Mouse (Mus musculus): ENCODE data around the gene Aurkb. TPM values are rescaled to one million over a fixed set of nuclear protein-coding genes. Genes with fewer than 3 reads are reported as not detected.
A peak's percentile ranks its signal among the peaks of the same experiment; 100 is the strongest.

Gene Aurkb
- polyA plus RNA-seq, 1 experiment from 2014 or later, result 64.3 TPM

DNA sequence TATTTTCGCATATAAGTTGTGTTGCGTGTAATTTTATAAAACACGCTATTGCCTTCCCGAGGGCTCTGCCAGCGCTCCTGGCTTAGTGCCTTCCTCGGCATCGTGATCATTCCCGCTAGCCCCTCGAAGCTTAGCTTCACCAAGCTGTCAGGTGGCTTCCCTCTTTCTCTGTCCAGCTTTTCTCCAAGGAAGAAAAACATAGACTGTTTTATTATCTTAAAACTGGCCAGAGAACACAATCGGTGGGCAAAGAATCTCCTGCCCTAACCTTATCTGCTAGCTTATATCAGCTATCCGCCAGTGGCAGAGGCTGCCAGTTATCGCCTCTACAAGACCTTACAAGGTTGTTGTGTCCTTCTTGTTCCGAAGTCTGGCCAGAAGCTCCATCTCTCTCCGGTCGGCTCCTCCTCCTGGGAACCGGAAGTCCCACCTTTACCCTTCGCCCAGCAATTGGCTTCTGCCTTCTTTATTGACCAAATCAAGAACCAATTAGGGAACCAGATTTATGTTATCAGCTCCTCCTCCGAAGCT lies 33.3 kb upstream of the Aurkb start:
- Histone ChIP-seq H3K4me2 (peak overlapping the region; percentile 77), H3K9ac (peak overlapping the region; percentile 54), H3K27me3 (no peaks in the 10 kb centered on the region), H3K4me3 (peak overlapping the region; percentile 53), H3K9me3 (replicated peaks) (no peaks in the 10 kb centered on the region), H3K4me1 (replicated peaks) (peaks cover 32% of the 10 kb centered on the region), H3K27ac (peak overlapping the region; percentile 91), H3K36me3 (no peaks in the 10 kb centered on the region)
- peak; percentile 79 for ATAC-seq (replicated peaks; ENCODE audit: insufficient number of reproducible peaks, insufficient read depth, low FRiP score, low read depth)
- under 1% methylated on average over 18 of the region's 18 CpGs for WGBS

DNA sequence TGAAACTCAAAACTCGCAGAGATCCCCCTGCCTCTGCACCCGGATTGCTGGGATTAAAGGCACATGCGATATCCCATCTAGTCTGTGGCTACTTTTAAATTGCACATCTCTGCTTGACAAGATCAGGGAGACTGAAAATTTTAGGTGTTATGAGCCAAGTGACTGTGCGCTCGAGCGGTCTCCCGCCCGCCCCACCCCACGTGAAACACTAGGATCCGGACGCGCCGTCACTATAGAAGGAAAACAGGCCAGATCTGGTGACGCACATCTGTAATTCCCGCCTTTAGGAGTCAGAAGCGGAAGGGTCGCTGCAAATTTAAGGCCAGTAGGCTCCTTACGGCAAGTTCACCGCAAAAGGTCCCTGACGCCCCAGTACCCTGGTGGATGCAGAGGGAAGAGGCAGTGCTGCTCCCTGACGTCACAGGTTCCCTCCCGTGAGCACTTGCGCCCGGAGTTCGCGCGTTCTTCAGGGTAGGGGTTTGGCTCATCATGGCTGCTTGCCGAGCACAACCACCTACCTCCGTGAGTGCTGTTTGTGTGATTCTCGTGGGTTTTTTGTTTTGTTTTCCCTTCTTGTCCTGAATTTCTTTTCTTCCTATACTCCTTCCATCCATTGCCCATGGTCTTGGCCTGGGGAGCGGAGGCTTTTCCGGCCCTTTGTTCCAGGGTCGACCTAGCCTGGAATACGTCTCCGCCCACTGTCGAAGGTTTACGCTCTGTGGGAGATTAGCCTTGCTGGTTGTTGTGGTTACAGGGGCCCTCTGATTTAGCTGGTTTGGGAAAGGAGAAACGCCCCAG lies 29.6 kb upstream of the Aurkb start, which contains the start of gene Ctc1:
Gene Ctc1, plus strand, starts transcription at position 268 of the 798 bp plus-strand sequence.
- 2% methylated on average over 38 of the region's 38 CpGs for WGBS
- Histone ChIP-seq H3K4me3 (peak within 1 kb of the TSS; percentile 63), H3K27ac (peak within 1 kb of the TSS; percentile 94), H3K4me2 (peak within 1 kb of the TSS; percentile 67), H3K4me1 (replicated peaks) (peaks cover 22% of the 10 kb centered on the region), H3K9me3 (replicated peaks) (no peaks in the 10 kb centered on the region), H3K9ac (peak within 1 kb of the TSS; percentile 65), H3K27me3 (no peaks in the 10 kb centered on the region), H3K36me3 (peaks cover 2% of the 10 kb centered on the region; the same call in 1 of the 2 replicates)
- peak; percentile 92 for ATAC-seq (replicated peaks; ENCODE audit: insufficient number of reproducible peaks, insufficient read depth, low FRiP score, low read depth)

DNA sequence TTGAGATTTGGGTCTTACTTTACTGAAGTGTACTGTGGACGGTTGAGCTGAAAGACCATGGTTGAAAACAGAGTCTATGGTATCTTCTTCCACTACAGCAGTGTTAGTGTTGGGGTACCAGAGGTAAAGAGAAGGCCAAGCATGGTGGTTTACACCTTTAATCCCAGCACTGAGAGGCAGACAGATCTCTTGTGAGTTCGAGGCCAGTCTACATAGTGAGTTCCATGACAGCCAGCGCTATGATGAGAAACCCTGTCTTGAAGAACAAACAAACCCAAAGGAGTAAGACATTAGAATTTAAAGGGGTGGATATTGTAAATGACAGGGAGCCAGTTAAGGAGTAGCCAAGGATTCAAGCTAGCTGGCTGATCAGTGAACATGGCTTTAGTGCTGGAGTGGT lies 28.7 kb upstream of the Aurkb start:
- Histone ChIP-seq H3K9me3 (replicated peaks) (no peaks in the 10 kb centered on the region), H3K27ac (peak overlapping the region; percentile 94; the same call in 1 of the 2 replicates), H3K4me2 (peak overlapping the region; percentile 67), H3K36me3 (peaks cover 6% of the 10 kb centered on the region), H3K4me1 (replicated peaks) (peaks cover 15% of the 10 kb centered on the region), H3K9ac (peak overlapping the region; percentile 65), H3K4me3 (peak overlapping the region; percentile 63), H3K27me3 (no peaks in the 10 kb centered on the region)
- ATAC-seq (replicated peaks; ENCODE audit: insufficient number of reproducible peaks, insufficient read depth, low FRiP score, low read depth), result no peak
- 63% methylated on average over 3 of the region's 3 CpGs for WGBS

DNA sequence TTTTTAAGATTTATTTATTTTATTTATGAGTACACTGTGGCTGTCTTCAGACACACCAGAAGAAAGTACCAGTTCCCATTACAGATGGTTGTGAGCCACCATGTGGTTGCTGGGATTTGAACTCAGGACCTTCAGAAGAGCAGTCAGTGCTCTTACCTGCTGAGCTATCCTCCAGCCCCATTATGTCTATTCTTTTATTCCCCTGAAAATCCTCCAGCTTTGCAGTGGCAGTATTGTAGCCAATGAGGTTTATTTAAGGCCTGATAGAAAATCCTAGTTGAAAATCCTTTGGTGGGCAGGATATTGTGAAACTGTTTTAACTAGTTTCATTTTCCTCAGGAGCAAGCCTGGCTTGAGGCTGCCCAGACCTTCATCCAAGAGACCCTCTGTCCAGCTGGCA lies 24.8 kb upstream of the Aurkb start:
- Histone ChIP-seq H3K9me3 (replicated peaks) (no peaks in the 10 kb centered on the region), H3K4me2 (no peak overlapping the region), H3K27ac (no peak overlapping the region), H3K4me1 (replicated peaks) (peaks cover 9% of the 10 kb centered on the region), H3K9ac (no peak overlapping the region), H3K36me3 (peaks cover 46% of the 10 kb centered on the region), H3K27me3 (no peaks in the 10 kb centered on the region), H3K4me3 (no peak overlapping the region)
- ATAC-seq (replicated peaks; ENCODE audit: insufficient number of reproducible peaks, insufficient read depth, low FRiP score, low read depth), result no peak

DNA sequence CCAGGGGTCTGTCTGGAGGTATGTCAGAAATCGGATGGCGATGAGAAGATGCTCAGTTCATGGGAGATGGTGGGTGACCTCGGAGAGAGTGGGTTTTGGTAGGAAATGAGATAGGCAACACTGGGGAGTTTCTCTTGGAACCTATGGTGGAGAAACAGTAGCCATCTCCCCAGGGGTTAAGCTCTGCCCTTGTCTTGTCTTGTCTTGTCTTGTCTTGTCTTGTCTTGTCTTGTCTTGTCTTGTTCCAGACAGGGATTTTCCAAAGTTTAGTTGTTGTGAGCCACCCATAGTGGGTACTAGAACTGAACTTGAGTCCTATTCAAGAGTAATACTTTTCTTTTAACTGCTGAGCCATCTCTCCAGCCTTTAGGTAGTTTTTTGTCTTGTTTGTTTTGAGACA lies 18.9 kb upstream of the Aurkb start:
- Histone ChIP-seq H3K4me1 (replicated peaks) (no peaks in the 10 kb centered on the region), H3K27me3 (no peaks in the 10 kb centered on the region), H3K4me2 (no peak overlapping the region), H3K27ac (no peak overlapping the region), H3K4me3 (no peak overlapping the region), H3K36me3 (peaks cover 98% of the 10 kb centered on the region), H3K9me3 (replicated peaks) (no peaks in the 10 kb centered on the region), H3K9ac (no peak overlapping the region)
- 85% methylated on average over 3 of the region's 3 CpGs for WGBS
- no peak for ATAC-seq (replicated peaks; ENCODE audit: insufficient number of reproducible peaks, insufficient read depth, low FRiP score, low read depth)

DNA sequence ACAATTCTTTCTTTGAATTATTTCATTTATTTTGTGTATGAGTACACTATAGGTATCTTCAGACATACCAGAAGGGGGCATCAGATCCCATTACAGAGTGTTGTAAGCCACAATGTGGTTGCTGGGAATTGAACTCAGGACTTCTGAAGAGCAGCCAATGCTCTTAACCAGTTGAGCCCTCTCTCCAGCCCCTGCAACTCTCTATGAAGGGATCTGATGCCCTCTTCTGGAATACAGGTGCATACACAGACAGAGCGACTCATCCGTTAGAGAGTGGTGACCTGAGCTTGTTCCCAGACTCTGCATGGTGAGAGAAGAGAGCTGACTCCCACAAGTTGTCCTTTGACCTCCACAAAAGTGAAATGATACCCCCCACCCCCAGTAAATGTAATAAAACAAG lies 16.6 kb upstream of the Aurkb start:
- H3K4me2 ChIP-seq, result no peak overlapping the region

DNA sequence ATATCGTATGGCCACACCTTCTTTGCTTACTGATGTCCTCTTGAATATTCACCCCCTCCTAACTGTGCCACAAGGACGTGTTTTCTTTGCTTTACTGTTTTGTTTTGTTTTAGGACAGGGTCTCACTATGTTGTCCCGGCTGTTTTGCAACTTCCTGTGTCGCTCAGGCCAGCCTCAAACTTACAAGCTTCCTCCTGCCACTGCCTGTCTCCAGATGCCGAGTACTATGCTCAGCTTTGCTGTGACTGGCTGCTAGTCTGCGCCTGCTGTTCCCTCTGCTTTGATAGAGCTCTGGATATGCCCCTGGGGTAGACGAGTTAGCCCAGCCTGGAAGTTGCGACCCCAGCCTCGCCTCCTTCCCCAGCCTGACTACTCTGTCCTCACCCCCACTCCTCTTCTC lies 11.9 kb upstream of the Aurkb start:
- no peaks in the 10 kb centered on the region for H3K27me3 ChIP-seq
- no peak for ATAC-seq (replicated peaks; ENCODE audit: insufficient number of reproducible peaks, insufficient read depth, low FRiP score, low read depth)
- peaks cover 63% of the 10 kb centered on the region for H3K36me3 ChIP-seq
- H3K9me3 ChIP-seq (replicated peaks), result no peaks in the 10 kb centered on the region
- H3K4me2 ChIP-seq, result no peak overlapping the region
- H3K27ac ChIP-seq, result no peak overlapping the region
- H3K4me3 ChIP-seq, result no peak overlapping the region
- H3K9ac ChIP-seq, result no peak overlapping the region
- 74% methylated on average over 9 of the region's 9 CpGs for WGBS
- H3K4me1 ChIP-seq (replicated peaks), result peaks cover 18% of the 10 kb centered on the region

More for the DNA sequence above, 16.6 kb upstream of the Aurkb start:
- Histone ChIP-seq H3K27ac (no peak overlapping the region), H3K9me3 (replicated peaks) (no peaks in the 10 kb centered on the region), H3K9ac (no peak overlapping the region), H3K36me3 (peaks cover 95% of the 10 kb centered on the region), H3K4me1 (replicated peaks) (no peaks in the 10 kb centered on the region), H3K27me3 (no peaks in the 10 kb centered on the region), H3K4me3 (no peak overlapping the region)
- 81% methylated on average over 2 of the region's 2 CpGs for WGBS
- no peak for ATAC-seq (replicated peaks; ENCODE audit: insufficient number of reproducible peaks, insufficient read depth, low FRiP score, low read depth)

DNA sequence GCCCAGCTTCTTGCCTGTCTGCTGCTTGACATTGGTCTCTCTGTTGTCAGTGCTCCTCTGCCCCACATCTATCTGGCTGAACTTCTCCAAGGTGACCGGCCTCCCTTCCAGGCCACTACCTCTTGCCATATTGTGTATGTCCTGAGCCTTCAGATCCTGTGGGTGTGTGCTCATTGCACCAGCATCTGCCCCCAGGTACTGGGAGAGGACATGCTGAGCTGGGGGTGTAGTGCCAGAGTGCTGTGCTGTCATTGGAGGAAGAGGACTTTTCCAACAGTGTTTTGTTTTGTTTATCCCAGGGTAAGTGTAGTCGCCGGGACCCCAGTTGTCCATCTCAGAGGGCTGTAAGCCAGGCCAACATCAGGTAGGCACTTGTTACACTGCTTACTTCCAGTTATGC lies 10.9 kb upstream of the Aurkb start:
- H3K27me3 ChIP-seq, result no peaks in the 10 kb centered on the region
- H3K9me3 ChIP-seq (replicated peaks), result no peaks in the 10 kb centered on the region
- H3K27ac ChIP-seq, result no peak overlapping the region
- no peak overlapping the region for H3K4me3 ChIP-seq
- H3K4me1 ChIP-seq (replicated peaks), result peaks cover 26% of the 10 kb centered on the region
- H3K36me3 ChIP-seq, result peaks cover 54% of the 10 kb centered on the region
- no peak for ATAC-seq (replicated peaks; ENCODE audit: insufficient number of reproducible peaks, insufficient read depth, low FRiP score, low read depth)
- WGBS, result 90% methylated on average over 3 of the region's 3 CpGs
- no peak overlapping the region for H3K4me2 ChIP-seq
- H3K9ac ChIP-seq, result no peak overlapping the region

DNA sequence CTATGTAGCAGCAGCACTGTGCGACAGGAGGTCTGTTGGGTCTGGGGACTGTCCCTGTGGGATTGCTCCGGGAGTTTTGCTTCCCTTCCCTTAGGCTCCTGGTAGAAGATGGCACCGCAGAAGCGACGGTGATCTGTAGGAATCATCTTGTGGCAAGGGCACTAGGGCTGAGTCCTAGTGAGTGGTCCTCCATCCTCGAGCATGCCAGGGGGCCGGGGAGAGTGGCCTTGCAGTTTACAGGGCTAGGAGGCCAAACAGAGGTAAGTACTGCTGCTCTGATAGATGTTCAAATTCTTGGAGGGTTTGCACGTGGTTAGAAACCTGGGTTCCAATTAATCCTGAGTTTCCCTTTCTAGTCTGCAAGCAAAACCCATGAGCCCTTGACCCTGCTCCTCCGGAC lies 10.0 kb upstream of the Aurkb start:
- no peaks in the 10 kb centered on the region for H3K9me3 ChIP-seq (replicated peaks)
- H3K27me3 ChIP-seq, result no peaks in the 10 kb centered on the region
- H3K36me3 ChIP-seq, result peaks cover 46% of the 10 kb centered on the region
- no peak for ATAC-seq (replicated peaks; ENCODE audit: insufficient number of reproducible peaks, insufficient read depth, low FRiP score, low read depth)
- WGBS, result 80% methylated on average over 9 of the region's 9 CpGs
- H3K4me3 ChIP-seq, result 0 out of 2 replicates have a peak overlapping the region, but pooled peaks have one; percentile 73
- peak overlapping the region; percentile 59; the same call in 1 of the 2 replicates for H3K4me2 ChIP-seq
- peaks cover 26% of the 10 kb centered on the region for H3K4me1 ChIP-seq (replicated peaks)
- no peak overlapping the region for H3K9ac ChIP-seq
- H3K27ac ChIP-seq, result peak overlapping the region; percentile 43; the same call in 1 of the 2 replicates

DNA sequence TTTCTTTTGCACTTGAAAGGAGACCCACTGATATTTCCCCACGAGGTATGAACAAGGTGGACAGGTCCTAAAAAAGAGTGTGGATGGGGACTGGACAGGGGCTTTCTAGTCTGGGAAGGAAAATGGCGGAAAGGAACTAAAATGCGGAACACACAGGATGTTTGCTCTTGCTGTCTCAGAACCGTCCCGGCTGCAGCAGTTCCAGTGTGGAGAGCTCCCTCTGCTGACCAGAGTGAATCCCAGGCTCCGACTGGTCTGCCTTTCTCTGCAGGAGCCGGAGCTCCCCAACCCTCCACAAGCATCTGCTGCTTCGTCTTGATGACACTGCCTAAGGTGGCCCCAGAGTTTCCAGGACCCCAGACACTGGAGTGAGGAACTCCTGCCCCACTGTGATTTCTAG lies 9.6 kb upstream of the Aurkb start:
- peak overlapping the region; percentile 59 for H3K4me2 ChIP-seq
- WGBS, result 8% methylated on average over 8 of the region's 8 CpGs
- H3K9ac ChIP-seq, result no peak overlapping the region
- H3K4me3 ChIP-seq, result peak overlapping the region; percentile 73
- H3K9me3 ChIP-seq (replicated peaks), result no peaks in the 10 kb centered on the region
- ATAC-seq (replicated peaks; ENCODE audit: insufficient number of reproducible peaks, insufficient read depth, low FRiP score, low read depth), result no peak
- H3K4me1 ChIP-seq (replicated peaks), result peaks cover 26% of the 10 kb centered on the region
- H3K27ac ChIP-seq, result peak overlapping the region; percentile 43; the same call in 1 of the 2 replicates
- H3K27me3 ChIP-seq, result no peaks in the 10 kb centered on the region
- H3K36me3 ChIP-seq, result peaks cover 42% of the 10 kb centered on the region

DNA sequence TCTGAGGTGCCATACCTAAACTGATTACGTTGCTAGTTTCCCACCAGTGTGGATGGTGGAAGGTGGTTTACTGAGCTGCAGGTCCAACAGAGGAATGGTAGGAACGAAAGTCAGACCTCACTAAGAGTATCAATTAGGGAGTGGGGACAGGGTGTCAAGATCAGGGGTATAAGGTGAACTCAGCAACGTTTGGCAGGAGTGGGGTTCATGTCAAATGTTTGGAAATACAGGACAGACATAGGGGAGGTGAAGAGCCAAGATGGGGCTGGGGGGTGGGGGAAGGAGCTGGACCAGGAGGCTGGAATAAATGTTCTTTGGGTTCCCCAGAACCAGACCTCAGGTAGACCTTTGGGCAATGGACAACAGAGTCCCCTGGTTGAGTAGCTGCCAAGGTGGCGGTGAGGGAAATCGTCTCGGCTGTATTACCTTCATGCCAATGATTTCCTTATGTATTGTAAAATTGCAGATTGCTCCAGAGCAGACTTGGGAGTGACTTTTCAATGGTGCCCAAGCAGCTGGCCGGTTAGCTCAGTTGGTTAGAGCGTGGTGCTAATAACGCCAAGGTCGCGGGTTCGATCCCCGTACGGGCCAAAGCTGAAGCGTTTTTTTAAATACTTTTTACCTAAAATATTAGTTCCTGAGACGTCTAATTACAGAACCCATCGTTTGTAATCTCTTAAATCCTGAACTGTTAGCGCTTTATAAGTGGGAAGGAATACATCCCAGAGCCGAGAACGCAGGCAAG lies 8.8 kb upstream of the Aurkb start:
- H3K9me3 ChIP-seq (replicated peaks), result no peaks in the 10 kb centered on the region
- peaks cover 26% of the 10 kb centered on the region for H3K4me1 ChIP-seq (replicated peaks)
- H3K4me2 ChIP-seq, result peak overlapping the region; percentile 59
- peak overlapping the region; percentile 66 for H3K9ac ChIP-seq
- H3K36me3 ChIP-seq, result peaks cover 34% of the 10 kb centered on the region
- H3K27me3 ChIP-seq, result no peaks in the 10 kb centered on the region
- H3K4me3 ChIP-seq, result peak overlapping the region; percentile 73
- 10% methylated on average over 20 of the region's 20 CpGs for WGBS
- H3K27ac ChIP-seq, result peak overlapping the region; percentile 81
- ATAC-seq (replicated peaks; ENCODE audit: insufficient number of reproducible peaks, insufficient read depth, low FRiP score, low read depth), result no peak
